Mouse (Mus musculus) erythroid progenitor cell, adult 5-6 weeks (primary cell): ENCODE measurements around the gene Tmem235. TPM values are rescaled to one million over a fixed set of nuclear protein-coding genes. Genes with fewer than 3 reads are reported as not detected.
"Not testable (repeated sequence)": the region's sequence is repeated elsewhere in the genome, so short reads cannot be mapped to it uniquely, and the experiment has no call there.

Source experiments
- ATAC-seq: replicated peaks from 2 replicates; pipeline ENCODE4 v1.8.0; 2016; ENCODE audit warnings: moderate number of reproducible peaks, mild to moderate bottlenecking, moderate TSS enrichment, inconsistent platforms; ENCODE audit not compliant: poor library complexity, low FRiP score, severe bottlenecking
- total RNA-seq, 2 experiments: library from RNA; stranded (forward) in 1 of 2; stranded (reverse) in 1 of 2; fragments of 150-400 nt in 1 of 2; fragments of 186-747, 209-891 nt in 1 of 2; gene quantifications; 2 replicates each; pipeline versions ENCODE4 v1.2.3 to v1.2.4; 2015 to 2017; ENCODE audit warnings: low replicate concordance in 2 of 2

Tmem235 gene
- total RNA-seq (2015; ENCODE audit: low replicate concordance): not detected in 2 replicates
- total RNA-seq (2017; ENCODE audit: low replicate concordance): 1.1 TPM in 1 of 2 replicates, not detected in the other

DNA sequence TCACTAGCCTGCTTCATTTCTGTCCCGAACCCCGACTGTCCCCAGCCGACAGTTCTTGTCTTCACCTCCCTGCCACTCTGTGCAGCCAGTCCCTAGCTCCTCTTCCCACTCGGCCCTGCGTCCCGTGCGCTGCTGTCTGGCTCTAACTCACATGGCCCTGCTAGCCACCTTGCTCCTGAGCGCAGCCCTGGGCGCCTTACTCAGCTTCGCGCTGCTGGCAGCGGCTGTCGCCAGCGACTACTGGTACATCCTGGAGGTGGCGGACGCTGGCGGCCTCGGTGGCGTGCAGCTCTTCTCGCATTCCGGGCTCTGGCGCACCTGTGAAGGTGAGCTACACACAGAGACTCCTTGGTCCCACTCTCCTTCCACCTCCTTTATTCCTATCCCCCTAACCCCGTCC, at the start of gene Tmem235:
TSS of gene Tmem235 (plus strand) at position 152 of the 400 bp plus-strand sequence.
- ATAC-seq: no peak

DNA sequence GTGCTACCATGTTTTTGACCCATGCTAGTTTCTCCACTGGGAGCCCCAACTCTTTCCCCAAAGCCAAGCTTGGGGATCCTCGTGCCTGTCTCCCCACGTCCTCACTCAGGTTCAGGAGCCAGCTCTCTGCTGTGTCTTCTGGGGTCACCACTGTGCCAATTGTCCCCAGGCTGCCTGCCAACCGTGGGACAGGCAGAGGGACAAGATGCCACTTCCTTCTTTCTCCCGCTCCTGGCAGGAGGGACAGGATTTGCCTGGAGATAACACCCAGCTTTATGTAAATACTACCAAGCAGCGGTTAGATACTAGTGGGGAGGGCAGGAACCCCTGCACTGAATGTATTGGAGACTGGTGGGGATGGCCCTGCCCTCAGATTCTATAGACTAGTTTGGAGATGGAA, 46.7 kb upstream of the Tmem235 start:
- no peak for ATAC-seq

DNA sequence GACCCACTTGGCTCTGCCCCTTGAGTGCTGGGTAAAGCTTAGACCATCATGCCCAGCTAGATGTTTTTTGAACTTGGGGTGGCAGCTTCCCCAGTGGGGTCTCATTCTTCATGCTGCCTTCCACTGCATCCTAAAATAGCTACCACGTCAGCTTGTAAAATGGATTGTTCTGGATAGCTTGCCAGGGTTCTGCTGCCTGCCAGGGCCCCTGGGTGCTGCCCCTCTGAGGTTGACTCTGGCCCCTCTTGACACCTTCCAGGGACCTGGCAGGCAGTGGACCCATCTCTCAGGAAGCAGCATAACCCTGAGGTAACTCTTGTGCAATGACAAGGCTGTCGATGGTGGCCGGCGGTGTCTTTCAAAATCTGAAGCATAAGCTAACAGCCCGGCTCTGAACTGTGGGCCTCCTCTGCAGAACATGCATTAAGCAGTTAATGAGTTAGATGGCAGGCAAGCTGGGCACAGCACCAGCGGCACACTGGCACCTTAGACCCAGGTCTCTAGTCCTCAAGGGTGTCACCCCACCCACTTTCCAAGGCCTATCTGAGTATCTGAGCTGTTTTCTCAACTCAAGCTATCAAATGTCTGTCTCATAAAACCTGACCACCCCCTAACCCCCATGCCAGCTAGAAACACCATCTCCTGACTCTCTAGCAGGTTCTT, 45.7 kb upstream of the Tmem235 start:
- no peak for ATAC-seq

DNA sequence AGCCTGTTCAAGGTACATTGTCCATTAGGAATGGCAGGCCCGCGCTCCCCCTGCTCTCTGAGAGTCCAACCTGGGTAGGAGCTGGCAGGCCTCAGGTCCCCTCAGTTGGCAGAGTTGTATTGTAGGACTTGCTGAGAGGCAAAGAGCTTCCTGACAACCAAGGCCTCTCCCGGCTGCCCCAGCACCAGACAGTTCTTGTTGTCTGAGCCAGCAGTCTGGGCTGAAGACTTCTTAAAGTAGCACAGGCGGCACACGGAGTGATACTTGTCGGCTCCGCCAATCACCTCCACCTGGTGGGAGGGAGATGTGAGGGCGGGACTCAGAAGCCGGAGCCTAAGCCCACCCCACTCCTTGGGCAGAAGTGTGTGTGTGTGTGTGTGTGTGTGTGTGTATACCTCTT, 44.7 kb upstream of the Tmem235 start:
- ATAC-seq: not testable (repeated sequence)

DNA sequence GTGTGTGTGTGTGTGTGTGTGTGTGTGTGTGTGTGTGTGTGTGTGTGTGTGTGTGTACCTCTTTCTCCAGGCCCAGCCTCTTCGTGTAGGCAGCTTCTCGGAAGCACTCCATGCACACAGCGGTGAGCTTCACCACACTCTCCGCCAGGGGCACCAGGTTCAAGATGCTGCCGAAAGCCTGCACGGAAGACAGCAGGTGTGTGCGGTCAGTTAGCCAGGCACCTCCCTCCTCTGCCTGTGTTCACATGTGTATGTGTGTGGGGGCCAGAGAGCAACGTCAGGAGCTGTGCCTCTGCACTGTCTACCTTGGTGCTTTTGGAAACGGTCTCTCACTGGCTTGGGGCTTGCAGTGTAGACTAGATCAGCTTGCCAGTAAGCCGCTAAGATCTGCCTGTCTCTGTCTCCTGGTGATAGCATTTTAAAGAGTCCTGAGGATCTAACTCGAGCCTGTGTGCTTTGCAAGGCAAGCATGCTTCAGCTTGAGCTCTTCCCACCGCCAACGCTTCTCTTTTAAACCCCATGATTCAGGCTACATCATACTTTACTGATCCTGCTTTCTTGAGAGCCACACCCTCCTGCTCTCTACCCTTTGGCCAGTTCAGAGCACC, 44.1 kb upstream of the Tmem235 start:
- no peak for ATAC-seq

DNA sequence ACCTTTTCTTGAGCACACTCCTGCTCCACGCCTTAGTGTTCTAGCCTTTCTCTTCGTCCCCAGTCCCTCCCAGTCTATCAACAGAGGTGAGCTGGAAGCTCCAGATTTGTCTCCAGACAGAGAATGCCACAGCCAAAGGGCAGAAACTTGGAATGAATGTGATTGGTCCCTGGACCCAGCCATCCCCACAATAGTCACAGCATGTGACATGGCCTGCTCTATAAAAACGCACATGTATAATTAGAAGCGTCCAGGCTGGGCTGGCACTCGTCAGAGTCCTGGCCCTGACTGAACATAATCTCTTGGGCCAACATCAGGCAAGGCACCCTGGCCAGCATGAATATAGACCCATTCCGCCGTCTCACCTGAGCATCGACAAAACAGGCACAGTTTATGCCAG, 41.5 kb upstream of the Tmem235 start:
- no peak for ATAC-seq

DNA sequence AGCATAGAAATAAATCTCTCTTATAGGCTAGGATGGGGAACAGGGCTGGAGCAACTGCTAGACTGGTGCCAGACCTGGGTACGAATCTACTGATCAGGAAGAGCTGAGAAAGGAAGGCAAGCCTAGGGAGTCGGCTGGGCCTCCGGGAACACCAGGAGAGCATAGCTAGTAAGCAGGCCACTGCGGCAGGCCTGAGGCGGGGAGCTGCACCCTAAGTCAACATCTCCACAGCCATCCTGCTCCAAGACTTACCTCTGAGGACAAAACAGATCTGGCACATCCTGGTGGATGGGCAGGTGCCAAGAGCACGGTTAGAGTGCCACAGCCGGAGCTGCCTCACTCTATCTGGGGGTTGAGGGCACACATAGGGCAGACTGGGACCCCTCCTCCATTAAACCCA, 40.4 kb upstream of the Tmem235 start:
- no peak for ATAC-seq

DNA sequence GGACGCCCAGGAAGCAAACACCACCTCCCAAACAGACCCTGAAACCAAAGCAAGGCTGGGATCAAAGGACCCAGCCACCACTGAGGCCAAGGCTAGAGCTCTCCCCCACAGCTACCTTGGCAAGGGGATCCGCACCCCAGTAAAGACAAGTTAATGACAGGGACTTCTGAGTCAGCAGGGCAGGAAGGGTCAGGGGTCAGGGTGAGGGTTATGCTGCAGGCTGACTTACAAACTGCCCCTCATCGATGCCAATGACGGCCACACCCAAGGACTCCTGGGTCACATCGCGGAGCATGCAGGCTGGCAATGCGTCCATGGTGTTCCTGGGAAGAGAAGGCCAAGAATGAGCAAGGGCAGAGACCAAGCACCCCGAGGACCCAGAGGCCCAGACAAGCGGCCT, 38.7 kb upstream of the Tmem235 start:
- no peak for ATAC-seq

DNA sequence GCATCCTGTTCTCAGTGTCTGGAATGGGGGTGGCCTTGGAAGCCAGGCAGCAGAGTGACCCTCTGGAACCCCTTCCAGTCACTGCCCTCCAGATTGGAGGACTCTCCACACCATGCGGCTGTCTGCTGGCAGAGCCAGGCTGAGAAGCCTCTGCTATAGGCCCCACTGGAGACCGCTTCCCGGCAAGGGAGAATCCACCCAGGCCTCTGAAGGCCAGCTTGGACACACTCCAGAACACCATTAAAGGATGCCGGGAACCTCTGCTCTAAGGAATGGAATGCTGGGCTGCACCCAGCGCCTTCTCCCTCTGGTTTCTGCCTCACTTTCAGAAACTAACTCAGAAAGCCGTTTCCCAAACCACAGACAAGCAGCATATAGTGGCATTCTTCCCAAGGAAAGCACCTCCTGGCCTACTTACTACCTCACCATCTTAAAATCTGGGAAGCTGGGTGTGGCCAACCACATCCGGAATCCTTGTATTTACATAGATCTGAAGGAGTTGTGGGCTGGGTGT, 37.8 kb upstream of the Tmem235 start:
- no peak for ATAC-seq

DNA sequence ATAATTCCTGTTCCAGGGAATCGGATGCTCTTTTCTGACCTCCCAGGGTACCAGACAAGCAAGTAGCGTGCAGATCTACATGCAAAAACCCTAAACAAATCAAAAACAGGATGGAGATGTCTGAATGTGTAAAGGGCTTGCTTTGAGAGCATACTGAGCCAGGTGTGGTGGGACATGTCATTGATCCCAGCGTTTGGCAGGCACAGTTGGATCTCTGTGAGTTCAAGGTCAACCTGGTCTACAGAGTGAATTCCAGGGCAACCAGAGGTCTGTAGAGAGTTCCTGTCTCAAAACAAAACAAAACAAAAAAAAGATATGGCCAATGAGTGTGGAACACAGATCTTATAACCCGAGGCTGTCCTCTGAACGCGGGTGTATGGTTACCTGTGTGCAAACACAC, 37.1 kb upstream of the Tmem235 start:
- ATAC-seq: no peak

DNA sequence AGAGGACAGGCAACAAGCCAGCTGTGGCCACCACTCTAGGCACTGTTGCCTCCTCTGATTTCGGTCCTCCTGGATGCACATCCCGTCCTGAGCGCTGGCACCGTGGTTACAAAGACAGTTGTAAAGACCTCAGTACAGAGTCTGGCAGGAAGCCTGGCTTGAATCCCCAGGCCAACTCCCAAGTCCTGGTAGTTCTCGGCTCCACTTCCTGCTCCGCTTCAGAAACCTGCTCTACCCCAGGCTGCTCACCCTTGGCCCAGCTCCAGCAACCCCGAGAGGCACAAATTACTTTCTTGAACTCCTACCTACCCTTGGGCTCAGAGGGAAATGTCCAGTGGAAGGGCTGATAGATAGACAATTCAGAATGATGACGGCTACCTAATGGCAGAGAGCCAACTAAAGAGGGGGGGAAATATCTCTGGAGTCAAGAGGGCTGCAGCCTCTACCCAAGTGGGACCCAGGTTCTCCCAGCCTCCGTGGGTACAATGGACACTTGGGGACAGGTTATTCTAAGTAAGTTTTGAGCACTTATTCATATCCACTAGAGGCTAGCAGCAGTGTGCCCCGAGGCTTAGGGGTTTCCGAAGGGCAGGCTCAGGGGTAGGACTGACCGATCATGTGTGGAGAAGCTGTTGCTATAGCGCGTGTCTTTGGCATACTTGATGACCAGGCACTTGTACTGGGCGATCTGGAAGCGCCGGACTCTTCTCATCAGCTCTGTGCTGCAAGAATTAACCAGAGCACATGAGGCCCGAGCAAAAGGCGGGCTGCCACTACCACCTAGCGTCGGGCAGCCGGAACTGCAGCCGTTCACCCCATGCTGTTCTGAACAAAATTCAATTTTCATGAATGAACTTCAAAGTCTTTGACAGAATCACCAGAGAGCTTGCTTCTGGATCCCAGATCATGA, 36.2 kb upstream of the Tmem235 start:
- ATAC-seq: peak; percentile 43

DNA sequence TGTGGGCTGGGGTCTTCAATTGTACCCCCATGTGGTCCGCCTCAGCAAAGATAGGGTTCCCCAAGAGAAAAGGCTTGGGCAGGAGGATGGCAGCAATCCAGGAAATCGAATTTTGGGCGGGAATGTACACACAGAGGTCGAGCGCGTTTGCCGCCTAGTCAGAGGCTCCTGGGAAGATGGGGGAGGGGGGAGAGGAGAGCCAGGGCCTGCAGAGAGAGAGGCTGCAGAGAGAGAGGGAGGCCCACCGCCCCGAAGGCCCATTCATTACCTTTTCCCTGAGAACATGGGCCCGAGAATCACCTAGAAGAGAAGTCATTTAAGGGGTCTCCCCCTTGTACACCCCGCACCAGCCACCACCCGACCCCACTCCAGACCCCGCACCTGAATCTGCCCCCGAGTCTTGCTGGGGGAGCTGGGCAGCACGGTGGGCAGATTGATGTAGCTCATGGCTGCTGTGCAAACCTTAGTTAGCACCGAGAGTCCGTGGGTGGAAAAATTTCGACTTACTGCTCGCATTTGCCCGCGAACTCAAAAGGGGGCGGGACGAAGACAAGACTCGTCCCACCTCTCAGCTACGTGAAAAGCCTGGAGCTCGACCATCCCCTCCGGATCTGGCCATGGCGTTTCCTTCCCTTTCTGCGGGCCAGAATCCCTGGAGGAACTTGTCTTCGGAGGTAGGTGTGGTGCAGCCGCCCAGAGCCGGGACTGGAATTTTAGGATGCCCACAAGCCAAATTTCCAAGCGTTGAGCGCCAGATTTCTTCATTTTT, 35.0 kb upstream of the Tmem235 start, which contains the start of the genes Afmid and Tk1:
TSS of gene Afmid (plus strand) at position 592 of the 769 bp plus-strand sequence.
TSS of gene Tk1 (minus strand) at position 760 of the 769 bp plus-strand sequence.
- ATAC-seq: peak; percentile 54

DNA sequence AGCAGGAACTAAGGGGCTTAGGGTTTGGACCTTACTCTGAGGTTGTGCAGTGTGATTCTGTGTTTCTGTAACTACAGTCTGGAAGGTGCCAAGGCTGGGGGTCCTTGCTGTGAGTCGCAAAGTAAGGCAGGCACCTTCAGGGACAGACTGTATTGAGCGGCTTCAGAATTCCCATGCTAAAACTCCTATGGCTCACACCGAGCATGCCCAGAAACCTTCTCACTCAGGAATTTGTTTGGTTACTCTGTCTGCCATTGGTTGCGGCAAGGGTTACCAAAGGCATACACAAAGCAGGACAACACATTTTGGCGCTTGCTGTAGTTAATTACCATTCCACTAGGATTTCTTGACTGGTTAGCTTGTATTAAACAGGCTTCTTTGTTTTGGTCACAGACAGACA, 34.4 kb upstream of the Tmem235 start:
- ATAC-seq: no peak

DNA sequence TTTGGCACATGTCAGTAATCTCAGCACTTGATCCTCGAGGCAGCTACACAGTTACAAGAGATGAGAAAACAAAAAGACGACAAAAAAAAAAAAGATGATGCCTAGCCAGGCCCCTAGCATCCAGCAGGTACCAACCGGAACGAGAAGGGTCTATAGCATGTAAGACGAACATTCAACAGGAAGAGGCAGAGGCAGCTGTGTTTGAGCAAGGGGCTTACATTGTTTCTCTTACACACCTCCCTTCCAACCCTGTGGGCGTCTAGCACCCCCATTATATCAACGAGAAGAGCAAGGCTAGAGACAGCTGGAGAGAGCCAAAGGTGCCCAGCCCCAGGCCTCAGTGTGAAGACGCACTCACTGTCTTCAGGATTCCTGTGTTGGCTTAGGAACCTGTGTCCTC, 33.6 kb upstream of the Tmem235 start:
- no peak for ATAC-seq

DNA sequence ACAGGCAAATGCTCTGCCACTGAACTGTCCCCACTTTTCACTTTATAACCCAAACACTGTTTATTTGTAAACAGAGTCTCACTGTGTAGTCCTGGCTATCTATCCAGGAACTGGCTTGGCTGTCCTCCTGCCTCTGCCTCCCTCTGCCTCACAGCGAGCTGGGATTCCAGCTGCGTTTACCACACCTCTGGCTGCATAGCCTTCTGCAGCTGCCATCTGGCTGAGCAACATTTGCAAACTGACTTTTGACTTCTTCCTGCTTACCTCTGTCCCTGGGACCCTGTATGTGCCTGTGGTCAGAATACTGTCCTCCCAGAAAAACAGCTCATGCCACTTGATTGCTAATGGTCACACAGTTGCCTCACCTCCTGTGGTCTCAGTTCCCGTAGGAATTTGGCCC, 33.2 kb upstream of the Tmem235 start:
- ATAC-seq: no peak

DNA sequence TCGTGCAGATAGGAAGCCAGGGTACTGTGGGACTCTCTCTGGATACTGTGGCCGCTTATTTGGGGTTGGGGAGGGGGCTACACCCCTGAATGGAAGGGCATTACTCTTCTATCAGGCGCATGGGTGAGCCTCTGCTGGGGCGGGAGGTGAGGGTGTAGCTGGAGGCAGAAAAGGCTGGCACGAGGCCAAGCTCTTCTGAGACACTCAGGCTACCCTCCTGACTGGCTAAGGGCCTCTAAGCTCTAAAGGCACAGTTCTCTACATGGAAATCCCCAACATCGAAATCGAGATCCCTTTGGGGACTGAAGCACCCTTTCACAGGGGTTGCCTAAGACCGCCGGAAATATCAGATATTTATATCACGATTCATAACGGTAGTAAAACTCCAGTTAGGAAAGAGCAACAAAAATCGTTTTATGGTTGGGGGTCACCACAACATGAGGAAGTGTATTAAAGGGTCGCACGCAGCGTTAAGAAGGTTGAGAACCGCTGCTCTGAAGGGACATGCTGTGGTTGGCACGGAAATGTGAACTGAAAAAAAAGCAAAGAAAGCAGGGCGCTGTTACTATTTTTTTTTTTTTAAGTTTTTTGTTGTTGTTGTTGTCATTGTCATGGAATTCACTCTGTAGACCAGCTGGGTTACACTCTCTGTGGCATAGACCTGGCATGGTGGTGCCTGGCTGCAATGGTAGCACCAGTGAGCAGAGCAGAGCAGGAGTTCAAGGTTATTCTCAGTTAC, 32.2 kb upstream of the Tmem235 start:
- 0 out of 2 replicates have a peak, but pooled peaks have one; percentile 17 for ATAC-seq

DNA sequence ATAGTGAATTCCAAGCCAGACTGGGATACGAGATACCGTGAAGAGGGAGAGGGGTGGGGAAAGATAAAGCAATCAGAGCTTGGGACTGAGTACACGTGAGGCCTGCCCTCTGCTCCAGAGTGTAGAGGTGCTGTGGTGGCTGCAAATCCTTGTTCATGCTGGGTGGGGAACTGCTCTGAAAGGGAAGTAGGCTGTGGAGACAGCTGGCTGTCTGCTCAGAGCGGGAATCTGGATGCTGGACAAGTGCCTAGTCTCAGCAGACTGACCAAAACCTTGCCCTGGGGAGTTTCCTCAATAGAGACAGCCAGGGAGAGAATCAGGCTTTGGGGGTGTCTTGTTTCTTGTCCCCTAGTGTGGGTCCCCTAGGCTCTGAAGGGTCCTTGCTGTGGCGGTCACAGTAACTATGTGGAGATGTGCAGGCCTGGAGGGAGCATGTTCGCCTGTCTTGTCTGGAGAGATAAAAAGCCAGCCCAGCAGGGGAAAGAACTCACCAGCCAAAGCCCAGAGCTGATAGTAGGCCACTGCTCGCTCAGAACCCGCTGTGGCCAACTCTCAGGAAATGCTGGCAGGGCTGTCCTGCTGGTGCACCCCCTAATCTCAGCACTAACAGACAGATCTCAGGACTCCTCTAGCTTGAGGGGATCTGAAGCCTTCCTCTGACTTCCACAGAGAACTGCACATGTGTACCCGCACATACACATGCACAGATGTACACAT, 31.5 kb upstream of the Tmem235 start:
- ATAC-seq: peak; percentile 21

DNA sequence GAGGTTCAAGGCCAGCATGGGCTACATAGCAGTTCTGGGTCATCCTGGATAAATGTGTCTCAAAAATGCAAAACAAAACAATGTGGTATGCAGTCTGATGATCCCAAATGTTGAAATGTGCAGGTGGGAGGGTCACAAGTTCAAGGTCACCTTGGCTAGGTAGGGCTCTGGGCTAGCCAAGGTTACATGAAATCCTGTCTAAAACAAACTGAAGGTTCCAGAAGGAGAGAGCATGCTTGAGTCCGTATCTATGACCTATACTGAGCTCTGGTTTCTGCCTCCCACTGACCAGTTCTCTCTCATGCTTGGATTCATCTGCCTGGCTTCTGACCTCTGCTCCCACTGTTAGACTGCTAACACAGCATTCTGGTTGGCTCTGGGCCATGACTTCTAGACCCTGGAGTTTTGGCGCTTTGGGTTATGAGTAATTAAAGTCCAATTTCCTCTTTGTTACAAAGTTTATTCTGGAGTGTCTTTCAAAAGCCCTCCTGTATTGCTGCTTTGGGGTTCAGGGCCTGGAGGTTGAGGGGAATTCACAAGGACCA, 30.8 kb upstream of the Tmem235 start:
- no peak for ATAC-seq
